Mouse (Mus musculus) cerebellum, adult (tissue): ENCODE results near the gene Dcdc2a.
A peak's percentile ranks its signal among the peaks of the same experiment; 100 is the strongest.

Source experiments
- ATAC-seq: cut with Nextera tagmentation; 2 replicates; pipeline ENCODE4 v1.9.2; 2017; ENCODE audit warnings: mild to moderate bottlenecking, moderate library complexity, mixed read lengths; ENCODE audit not compliant: insufficient number of reproducible peaks, low FRiP score, low TSS enrichment

Dcdc2a gene

GRCm38 (mm10) chr13:25160804-25161203 lies 105.0 kb downstream of the Dcdc2a start:
- ATAC-seq, result no peak

GRCm38 (mm10) chr13:25162594-25162993 lies 106.8 kb downstream of the Dcdc2a start:
- ATAC-seq, result no peak

GRCm38 (mm10) chr13:25168891-25169290 lies 113.1 kb downstream of the Dcdc2a start:
- ATAC-seq, result no peak

GRCm38 (mm10) chr13:25177835-25178234 lies 122.0 kb downstream of the Dcdc2a start:
- no peak for ATAC-seq

- no peak for ATAC-seq
These were observed 122.6 kb downstream of the Dcdc2a start for GRCm38 (mm10) chr13:25178236-25179001.

- no peak for ATAC-seq
These were observed 130.9 kb downstream of the Dcdc2a start for GRCm38 (mm10) chr13:25186436-25187325.

- ATAC-seq, result peak; percentile 49; the same call in 1 of the 2 replicates
These were observed 131.5 kb downstream of the Dcdc2a start for GRCm38 (mm10) chr13:25187326-25187710.

GRCm38 (mm10) chr13:25189419-25190144 lies 133.8 kb downstream of the Dcdc2a start:
- no peak for ATAC-seq

GRCm38 (mm10) chr13:25190218-25190617 lies 134.4 kb downstream of the Dcdc2a start:
- ATAC-seq, result no peak

- no peak for ATAC-seq
These were observed 139.9 kb downstream of the Dcdc2a start for GRCm38 (mm10) chr13:25195706-25196105.

- no peak for ATAC-seq
These were observed 144.1 kb downstream of the Dcdc2a start for GRCm38 (mm10) chr13:25199916-25200315.

GRCm38 (mm10) chr13:25206950-25207349 lies 151.1 kb downstream of the Dcdc2a start:
- no peak for ATAC-seq

GRCm38 (mm10) chr13:25218394-25218793 lies 162.6 kb downstream of the Dcdc2a start:
- ATAC-seq, result no peak

- ATAC-seq, result no peak
These were observed 164.5 kb downstream of the Dcdc2a start for GRCm38 (mm10) chr13:25220186-25220787.

- no peak for ATAC-seq
These were observed 196.1 kb downstream of the Dcdc2a start for GRCm38 (mm10) chr13:25251893-25252292.

- no peak for ATAC-seq
These were observed 198.9 kb downstream of the Dcdc2a start for GRCm38 (mm10) chr13:25254478-25255263.

GRCm38 (mm10) chr13:25257608-25258007 lies 201.8 kb downstream of the Dcdc2a start:
- ATAC-seq, result no peak; the same call in 1 of the 2 replicates
